Mouse (Mus musculus) embryonic facial prominence, embryonic 15.5 days (tissue): ENCODE measurements around the gene Ebi3. TPM values are rescaled to one million over a fixed set of nuclear protein-coding genes. Genes with fewer than 3 reads are reported as not detected.

ENCODE experiments used
- ATAC-seq: fragments of 200-750 bp; cut with Nextera tagmentation; 2 replicates; pipeline ENCODE4 v1.8.0; 2017; ENCODE audit warnings: low read depth, moderate TSS enrichment; ENCODE audit not compliant: insufficient number of reproducible peaks, low FRiP score, low TSS enrichment
- H3K27ac ChIP-seq: fragments of 300-500 bp; sonication (generic); replicated peaks from 2 replicates; pipeline ENCODE4 v1.5.1; 2015; ENCODE audit warnings: mild to moderate bottlenecking, inconsistent platforms
- H3K27me3 ChIP-seq: fragments of 300-500 bp; sonication (generic); 2 replicates; pipeline ENCODE4 v1.6.1; 2015; ENCODE audit warnings: inconsistent platforms
- H3K36me3 ChIP-seq: fragments of 300-500 bp; sonication (generic); 2 replicates; pipeline ENCODE4 v1.6.1; 2015; ENCODE audit warnings: mild to moderate bottlenecking, inconsistent platforms
- H3K4me1 ChIP-seq: fragments of 300-500 bp; sonication (generic); 2 replicates; pipeline ENCODE4 v1.6.1; 2015; ENCODE audit warnings: inconsistent platforms
- H3K4me2 ChIP-seq: fragments of 300-500 bp; sonication (generic); replicated peaks from 2 replicates; pipeline ENCODE4 v1.6.1; 2015; ENCODE audit warnings: mild to moderate bottlenecking, inconsistent platforms
- H3K4me3 ChIP-seq: fragments of 300-500 bp; sonication (generic); replicated peaks from 2 replicates; pipeline ENCODE4 v1.5.1; 2015; ENCODE audit warnings: mild to moderate bottlenecking, inconsistent platforms
- H3K9ac ChIP-seq: fragments of 300-500 bp; sonication (generic); 2 replicates; pipeline ENCODE4 v1.6.1; 2015; ENCODE audit warnings: inconsistent platforms
- H3K9me3 ChIP-seq: fragments of 300-500 bp; sonication (generic); replicated peaks from 2 replicates; pipeline ENCODE4 v1.6.1; 2016; ENCODE audit warnings: inconsistent platforms
- WGBS: fragments of 180-500 bp; shearing (Covaris S2); methylation state at CpG from one replicate; pipeline ENCODE4 v1.1.7; 2015; 5-methylcytosine and 5-hydroxymethylcytosine counted together
- polyA plus RNA-seq: library from polyadenylated mRNA; unstranded; fragments of >200 nt; fragmentation: Nextera tagmentation; extraction: Ambion mirVana; gene quantifications from 2 replicates; pipeline ENCODE4 v1.2.1, GENCODE M21; 2015

Ebi3 gene
- polyA plus RNA-seq, 1 experiment from 2014 or later: 3.3 TPM

DNA sequence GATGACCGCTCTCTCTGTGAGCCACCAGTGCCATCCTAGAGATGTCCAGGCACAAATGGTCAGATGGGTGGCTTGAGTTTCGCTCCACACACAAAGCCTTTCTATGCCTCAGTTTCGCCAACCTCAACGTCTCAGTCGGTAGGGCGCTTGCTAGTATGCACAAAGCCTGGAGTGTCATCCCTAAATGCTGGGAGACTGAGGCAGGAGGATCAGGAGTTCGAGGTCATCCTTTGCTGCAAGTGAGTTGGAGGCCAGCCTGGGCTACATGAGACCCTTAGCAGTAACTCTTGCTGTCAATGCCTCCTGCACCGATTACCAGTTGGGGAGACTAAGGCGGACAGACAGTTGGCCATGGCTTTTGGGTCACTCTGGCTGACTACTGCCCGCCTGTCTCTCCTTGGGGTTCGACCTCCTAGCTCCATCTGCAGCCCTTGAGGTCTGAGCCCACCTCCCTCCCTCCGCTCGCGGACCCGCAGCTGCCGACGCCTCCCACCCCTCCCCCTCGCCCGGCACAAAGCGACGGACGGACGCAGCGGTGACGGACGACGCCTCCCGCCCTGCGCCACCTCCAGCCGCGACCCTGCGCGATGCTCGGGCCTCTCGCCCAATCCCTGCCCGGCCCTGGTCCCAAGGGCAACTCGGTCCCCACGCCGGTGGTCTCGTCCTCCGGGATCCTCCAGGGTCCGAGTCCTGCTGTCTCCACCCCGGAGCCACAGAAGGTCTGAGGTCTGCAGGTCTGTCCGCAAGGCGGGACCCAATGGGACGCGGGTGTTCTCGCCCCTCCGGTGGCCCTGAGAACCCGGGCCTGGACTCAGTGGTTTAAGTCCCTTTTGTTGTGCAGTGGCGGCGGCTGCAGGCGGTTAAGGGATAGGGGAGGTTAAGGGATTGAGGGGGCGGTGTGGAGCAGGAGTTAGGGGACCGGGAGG, 17.8 kb downstream of the Ebi3 start, which contains the start of gene Shd:
Shd (plus strand) TSS at position 502 of the 926 bp plus-strand sequence.
- H3K27me3 ChIP-seq: peaks cover 5% of the 10 kb centered on the region; the same call in 1 of the 2 replicates
- H3K9me3 ChIP-seq: no peaks in the 10 kb centered on the region
- H3K27ac ChIP-seq: no peak within 1 kb of the TSS
- peak within 1 kb of the TSS; percentile 54 for H3K4me3 ChIP-seq
- H3K4me2 ChIP-seq: peak within 1 kb of the TSS; percentile 95
- H3K4me1 ChIP-seq: peaks cover 16% of the 10 kb centered on the region
- WGBS: 8% methylated on average over 54 of the region's 55 CpGs
- peak within 1 kb of the TSS; percentile 62 for H3K9ac ChIP-seq
- peaks cover 30% of the 10 kb centered on the region for H3K36me3 ChIP-seq
- ATAC-seq: peak; percentile 19; the same call in 1 of the 2 replicates

DNA sequence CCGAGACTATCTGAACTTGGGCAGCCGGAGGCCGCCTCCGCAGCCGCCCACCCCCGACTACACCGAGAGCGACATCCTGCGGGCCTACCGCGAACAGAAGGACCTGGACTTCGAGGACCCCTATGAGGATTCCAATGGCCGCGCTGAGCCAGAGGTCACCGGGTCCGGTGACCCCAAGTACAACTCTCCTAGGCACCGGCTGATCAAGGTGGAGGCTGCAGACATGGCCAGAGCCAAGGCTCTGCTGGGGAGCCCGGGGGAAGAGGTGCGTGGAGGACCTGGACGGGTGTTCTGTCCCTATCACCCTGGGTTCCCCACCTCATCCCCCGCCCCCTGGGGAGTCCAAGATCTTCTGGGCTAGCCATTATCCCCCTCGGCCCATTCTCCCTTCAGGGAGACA, 19.0 kb downstream of the Ebi3 start:
- Histone ChIP-seq H3K4me2 (peak overlapping the region; percentile 95), H3K27me3 (peaks cover 5% of the 10 kb centered on the region; the same call in 1 of the 2 replicates), H3K36me3 (peaks cover 19% of the 10 kb centered on the region), H3K9me3 (no peaks in the 10 kb centered on the region), H3K9ac (no peak overlapping the region), H3K27ac (no peak overlapping the region), H3K4me3 (no peak overlapping the region), H3K4me1 (peaks cover 16% of the 10 kb centered on the region)
- no peak for ATAC-seq
- WGBS: 33% methylated on average over 22 of the region's 22 CpGs

DNA sequence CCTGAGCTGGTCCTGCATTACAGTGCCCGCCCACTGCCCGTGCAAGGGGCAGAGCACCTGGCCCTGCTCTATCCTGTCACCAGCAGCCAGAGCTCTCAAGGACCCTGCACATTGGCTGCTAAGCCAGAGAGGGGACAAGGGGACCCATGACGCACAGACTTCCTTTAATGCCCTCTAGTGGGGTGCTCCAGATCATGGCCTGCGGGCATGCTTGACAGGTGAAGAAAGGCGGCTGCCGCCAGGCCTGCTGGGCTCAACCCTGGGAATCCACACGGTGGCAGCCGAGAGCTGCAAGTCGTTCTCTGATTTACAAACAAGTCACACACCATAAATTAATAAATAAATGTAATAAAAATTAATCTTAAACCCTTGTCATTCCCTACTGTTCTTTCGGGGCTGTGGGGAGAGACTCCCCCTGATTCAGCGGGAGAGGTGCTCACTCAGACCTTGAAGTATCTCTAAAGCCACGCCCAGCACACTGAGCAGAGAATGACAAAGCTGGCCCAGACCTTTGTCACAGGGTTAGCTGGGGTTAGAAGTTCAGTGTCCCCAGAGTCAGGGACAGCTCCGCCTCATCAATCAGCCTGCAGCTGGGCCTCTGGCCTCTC, 23.9 kb downstream of the Ebi3 start:
- no peaks in the 10 kb centered on the region for H3K27me3 ChIP-seq
- H3K4me3 ChIP-seq: no peak overlapping the region
- WGBS: 16% methylated on average over 13 of the region's 13 CpGs
- no peak overlapping the region for H3K4me2 ChIP-seq
- no peak for ATAC-seq
- peaks cover under 1% of the 10 kb centered on the region for H3K4me1 ChIP-seq
- H3K27ac ChIP-seq: no peak overlapping the region
- H3K9ac ChIP-seq: no peak overlapping the region
- no peaks in the 10 kb centered on the region for H3K9me3 ChIP-seq
- H3K36me3 ChIP-seq: no peaks in the 10 kb centered on the region

DNA sequence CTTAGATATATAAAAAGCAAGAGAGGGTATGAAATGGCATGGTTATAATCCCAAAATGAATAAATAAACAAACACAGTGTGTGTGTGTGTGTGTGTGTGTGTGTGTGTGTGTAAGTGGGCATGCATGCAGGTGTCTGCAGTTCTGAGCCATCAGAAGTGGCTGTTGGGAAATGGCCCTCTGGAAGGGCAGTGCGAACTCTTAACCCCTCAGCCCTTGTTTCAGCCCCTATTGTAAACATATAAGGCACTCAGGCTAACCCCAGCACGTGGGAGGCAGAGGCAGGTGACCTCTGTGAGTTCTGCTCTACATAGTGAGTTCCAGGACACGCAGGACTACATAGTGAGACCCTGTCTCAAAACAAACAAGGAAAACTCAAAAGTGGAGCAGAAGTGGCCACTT, 24.9 kb downstream of the Ebi3 start:
- Histone ChIP-seq H3K27me3 (no peaks in the 10 kb centered on the region), H3K4me2 (no peak overlapping the region), H3K9ac (no peak overlapping the region), H3K4me1 (no peaks in the 10 kb centered on the region), H3K27ac (no peak overlapping the region), H3K4me3 (no peak overlapping the region), H3K36me3 (no peaks in the 10 kb centered on the region), H3K9me3 (no peaks in the 10 kb centered on the region)
- no peak for ATAC-seq
- 55% methylated on average over 3 of the region's 3 CpGs for WGBS

DNA sequence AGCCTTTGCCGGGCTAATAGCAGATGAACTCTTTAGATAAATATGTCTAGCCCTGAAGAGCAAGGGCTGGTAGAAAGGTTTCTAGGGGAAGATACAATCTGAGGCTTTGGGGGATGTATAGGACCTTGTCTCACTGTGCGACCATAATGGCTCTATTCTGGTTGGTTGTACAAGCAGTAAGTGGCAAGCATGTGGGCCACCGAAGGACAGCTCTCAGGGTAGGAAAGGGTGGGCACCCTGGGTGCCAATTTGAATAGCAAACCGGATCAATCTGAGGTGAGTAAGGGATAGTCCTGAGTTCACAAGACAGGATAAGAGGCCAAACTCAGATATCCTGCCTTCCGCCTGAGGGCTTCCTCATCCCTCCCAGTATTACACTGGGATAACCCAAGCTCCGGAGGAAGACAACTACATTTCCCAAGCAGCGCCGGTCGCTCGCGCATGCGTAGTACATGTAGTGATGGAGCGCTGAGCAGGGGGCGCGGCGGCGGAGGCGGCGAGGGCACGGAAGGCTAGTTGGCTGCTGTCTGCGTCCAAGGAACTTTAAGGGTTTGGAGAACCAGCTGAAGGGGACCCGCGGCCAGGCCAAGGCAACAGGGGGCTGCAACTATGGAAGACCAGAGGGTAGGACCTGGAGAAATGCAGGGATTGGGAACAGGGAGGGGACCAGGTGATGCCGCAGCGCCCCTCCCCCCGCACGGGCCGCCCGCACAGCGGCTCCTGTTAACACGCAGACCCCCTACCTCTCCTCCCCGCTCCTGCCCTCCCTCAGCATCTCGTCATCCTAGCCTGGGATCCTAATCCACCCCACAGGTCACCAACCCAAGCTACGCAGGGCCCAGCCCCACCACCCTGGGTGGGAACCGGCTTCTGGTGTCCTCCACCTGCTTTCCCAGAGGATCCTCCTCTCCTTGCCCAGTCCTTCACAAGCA, 33.9 kb downstream of the Ebi3 start, which contains the start of gene Fsd1:
Fsd1 (plus strand) TSS at position 480 of the 932 bp plus-strand sequence.
- Histone ChIP-seq H3K36me3 (no peaks in the 10 kb centered on the region), H3K27ac (no peak within 1 kb of the TSS), H3K9ac (peak within 1 kb of the TSS; percentile 16), H3K27me3 (no peaks in the 10 kb centered on the region), H3K4me1 (peaks cover 12% of the 10 kb centered on the region), H3K9me3 (no peaks in the 10 kb centered on the region), H3K4me2 (peak within 1 kb of the TSS; percentile 87), H3K4me3 (peak within 1 kb of the TSS; percentile 53)
- WGBS: 7% methylated on average over 35 of the region's 35 CpGs
- ATAC-seq: peak; percentile 15; the same call in 1 of the 2 replicates

- H3K36me3 ChIP-seq: no peaks in the 10 kb centered on the region
- WGBS: 87% methylated on average over 8 of the region's 8 CpGs
- H3K27me3 ChIP-seq: no peaks in the 10 kb centered on the region
- ATAC-seq: no peak
- H3K9ac ChIP-seq: no peak overlapping the region
- H3K4me1 ChIP-seq: peaks cover 12% of the 10 kb centered on the region
- no peak overlapping the region for H3K4me2 ChIP-seq
- H3K27ac ChIP-seq: no peak overlapping the region
- no peaks in the 10 kb centered on the region for H3K9me3 ChIP-seq
- no peak overlapping the region for H3K4me3 ChIP-seq
These were observed 37.9 kb downstream of the Ebi3 start for GRCm38 (mm10) chr17:55990278-55990898.

DNA sequence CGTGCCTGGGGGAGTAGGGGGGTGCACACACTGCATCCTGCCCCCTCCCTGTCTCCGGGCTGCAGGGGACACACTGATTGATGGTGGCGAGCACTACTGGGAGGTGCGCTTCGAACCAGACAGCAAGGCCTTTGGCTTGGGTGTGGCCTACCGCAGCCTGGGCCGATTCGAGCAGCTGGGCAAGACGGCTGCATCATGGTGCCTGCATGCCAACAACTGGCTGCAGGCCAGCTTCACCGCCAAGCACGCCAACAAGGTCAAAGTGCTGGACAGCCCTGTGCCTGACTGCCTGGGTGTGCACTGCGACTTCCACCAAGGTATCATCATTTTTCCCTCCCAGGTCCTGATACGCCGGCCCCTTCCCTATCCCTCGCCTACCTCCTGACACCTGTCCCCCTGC, 43.6 kb downstream of the Ebi3 start:
- peaks cover 6% of the 10 kb centered on the region; the same call in 1 of the 2 replicates for H3K4me1 ChIP-seq
- peaks cover 11% of the 10 kb centered on the region; the same call in 1 of the 2 replicates for H3K36me3 ChIP-seq
- 80% methylated on average over 15 of the region's 15 CpGs for WGBS

DNA sequence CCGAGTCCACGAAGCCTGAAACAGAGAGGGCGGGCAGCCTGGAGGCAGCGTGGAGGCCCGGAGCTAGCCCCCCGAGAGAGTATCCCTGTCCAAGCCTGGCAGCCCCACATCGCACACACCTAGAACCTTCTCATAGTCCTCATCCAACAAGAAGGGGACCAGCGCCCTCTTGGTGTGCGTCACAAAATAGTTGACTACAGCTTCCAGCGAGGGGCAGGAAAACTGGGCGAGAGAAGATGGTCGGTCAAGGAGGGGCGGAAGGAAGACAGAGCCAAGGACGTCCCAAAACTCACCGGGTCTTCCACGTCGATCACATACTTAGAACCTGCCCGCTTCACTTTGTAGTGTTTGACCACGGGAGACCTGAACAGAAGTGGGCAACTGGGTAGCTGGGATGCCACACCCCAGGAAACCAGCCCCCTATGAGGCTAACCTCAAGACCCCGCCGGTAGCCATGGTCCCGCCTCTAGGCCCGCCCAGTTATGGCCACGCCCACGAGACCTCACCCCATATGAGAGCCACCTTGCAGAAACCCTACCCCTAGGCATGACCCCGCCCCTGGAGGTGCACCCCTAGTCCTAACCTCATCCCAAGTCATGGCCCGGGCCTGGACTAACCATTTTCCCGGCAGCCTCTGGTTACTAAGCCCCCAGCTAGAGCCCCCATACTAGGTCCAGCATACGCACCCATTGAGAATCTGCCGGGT, 47.5 kb downstream of the Ebi3 start:
- WGBS: 6% methylated on average over 30 of the region's 30 CpGs
- H3K4me2 ChIP-seq: peak overlapping the region; percentile 28
- no peak for ATAC-seq
- no peaks in the 10 kb centered on the region for H3K9me3 ChIP-seq
- peaks cover 6% of the 10 kb centered on the region; the same call in 1 of the 2 replicates for H3K4me1 ChIP-seq
- H3K36me3 ChIP-seq: peaks cover 11% of the 10 kb centered on the region; the same call in 1 of the 2 replicates
- peaks cover 10% of the 10 kb centered on the region for H3K27me3 ChIP-seq
- H3K27ac ChIP-seq: no peak overlapping the region
- H3K4me3 ChIP-seq: peak overlapping the region; percentile 2
- H3K9ac ChIP-seq: no peak overlapping the region

More for the DNA sequence above, 43.6 kb downstream of the Ebi3 start:
- Histone ChIP-seq H3K27ac (no peak overlapping the region), H3K27me3 (peaks cover 10% of the 10 kb centered on the region), H3K9ac (no peak overlapping the region), H3K9me3 (no peaks in the 10 kb centered on the region), H3K4me3 (no peak overlapping the region), H3K4me2 (no peak overlapping the region)
- ATAC-seq: no peak

DNA sequence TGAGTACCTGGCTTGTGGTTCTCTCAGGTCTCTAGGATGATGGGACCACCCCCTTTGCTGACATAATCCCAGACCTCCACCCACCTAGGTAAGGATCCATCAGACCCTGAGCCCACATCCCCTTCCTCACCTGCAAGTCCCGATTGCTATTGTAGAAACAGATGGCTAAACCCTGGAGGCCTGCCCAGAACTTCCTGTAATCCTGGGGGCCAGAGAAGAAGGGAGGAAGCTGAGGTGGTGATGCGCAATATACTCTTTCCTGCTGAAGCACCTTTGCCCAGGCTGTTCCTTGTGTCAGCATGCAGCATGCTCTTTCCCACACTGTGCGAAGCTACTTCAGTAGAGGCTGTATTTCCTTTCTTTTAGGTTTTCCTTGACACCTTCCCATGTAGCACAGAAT, 50.6 kb downstream of the Ebi3 start:
- Histone ChIP-seq H3K9ac (no peak overlapping the region), H3K4me1 (peaks cover 15% of the 10 kb centered on the region), H3K4me2 (no peak overlapping the region), H3K36me3 (0 out of 2 replicates have a peak, but pooled peaks cover under 1% of the 10 kb centered on the region), H3K27ac (no peak overlapping the region), H3K9me3 (no peaks in the 10 kb centered on the region), H3K27me3 (peaks cover 10% of the 10 kb centered on the region), H3K4me3 (no peak overlapping the region)
- WGBS: 76% methylated on average over 3 of the region's 3 CpGs
- no peak for ATAC-seq
